Mouse (Mus musculus): ENCODE measurements around the gene Zfp970. TPM values are rescaled to one million over a fixed set of nuclear protein-coding genes. Genes with fewer than 3 reads are reported as not detected.
"Not testable (repeated sequence)": the region's sequence is repeated elsewhere in the genome, so short reads cannot be mapped to it uniquely, and the experiment has no call there.

Gene Zfp970
- polyA plus RNA-seq (2015; fragmentation: Nextera tagmentation; extraction: Ambion mirVana) = 19.8 and 20.2 TPM in 2 replicates

DNA sequence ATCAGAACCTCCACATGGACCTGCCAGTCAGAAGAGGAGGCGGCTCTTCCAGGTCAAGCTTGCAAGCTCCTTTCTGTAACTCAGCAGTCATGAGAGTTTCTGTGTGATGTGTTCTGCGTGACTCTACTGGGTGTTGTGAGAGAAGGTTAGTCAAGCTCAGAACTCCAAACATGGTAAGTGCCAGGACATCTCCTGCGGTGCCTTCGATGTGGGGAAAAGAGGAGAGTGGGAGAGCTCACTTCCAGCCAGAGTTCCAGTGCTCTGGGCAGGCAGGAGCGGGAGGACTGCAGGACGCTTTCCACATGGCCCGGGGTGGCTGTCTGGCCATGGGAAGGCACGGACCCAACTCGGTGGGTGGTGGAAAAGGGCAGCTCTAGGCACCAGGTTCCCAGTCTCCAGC lies at the start of gene Zfp970:
Zfp970 (plus strand) TSS at position 58 of the 400 bp plus-strand sequence.
- H3K4me1 ChIP-seq (replicated peaks; ENCODE audit: control insufficient read depth, insufficient read depth, low read length); H3K27ac ChIP-seq (ENCODE audit: low read length); H3K9me3 ChIP-seq (ENCODE audit: control insufficient read depth, low read length); H3K36me3 ChIP-seq (ENCODE audit: control insufficient read depth, insufficient read depth, low read length); H3K27me3 ChIP-seq (ENCODE audit: control insufficient read depth, insufficient read depth, low read depth, low read length); ATAC-seq (ENCODE audit: low read depth): not testable (repeated sequence)
- H3K4me3 ChIP-seq (ENCODE audit: low read length) = peak within 1 kb of the TSS; percentile 45
- WGBS = 11% methylated on average over 6 of the region's 9 CpGs
- peak within 1 kb of the TSS; percentile 45; the same call in 1 of the 2 replicates for H3K9ac ChIP-seq (ENCODE audit: low read length)
- H3K4me2 ChIP-seq (ENCODE audit: low read depth, low read length) = peak within 1 kb of the TSS; percentile 41

DNA sequence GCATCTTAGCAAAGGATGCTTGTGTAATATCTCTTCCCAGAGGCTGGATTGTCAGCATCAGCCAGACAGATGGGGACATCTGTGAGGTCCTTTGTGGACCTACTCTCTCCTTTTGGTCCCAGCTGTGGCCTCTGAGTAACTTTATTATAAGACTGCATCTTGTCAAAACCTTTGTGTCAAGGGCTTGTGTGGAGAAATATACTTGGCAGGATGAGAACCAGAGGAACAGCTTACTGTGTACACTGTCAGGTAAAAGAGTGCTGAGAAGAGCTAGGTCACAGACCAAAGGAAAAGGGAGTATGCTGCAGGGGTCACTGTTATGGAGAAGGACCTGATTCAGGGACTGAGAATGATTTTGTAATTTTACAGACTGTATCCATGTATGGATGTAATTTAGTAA lies 3.7 kb downstream of the Zfp970 start:
- not testable (repeated sequence) for ATAC-seq (ENCODE audit: low read depth); H3K27ac ChIP-seq (ENCODE audit: low read length); H3K9me3 ChIP-seq (ENCODE audit: control insufficient read depth, low read length); H3K4me2 ChIP-seq (ENCODE audit: low read depth, low read length); H3K4me3 ChIP-seq (ENCODE audit: low read length); H3K4me1 ChIP-seq (replicated peaks; ENCODE audit: control insufficient read depth, insufficient read depth, low read length); H3K36me3 ChIP-seq (ENCODE audit: control insufficient read depth, insufficient read depth, low read length); H3K9ac ChIP-seq (ENCODE audit: low read length); H3K27me3 ChIP-seq (ENCODE audit: control insufficient read depth, insufficient read depth, low read depth, low read length)

DNA sequence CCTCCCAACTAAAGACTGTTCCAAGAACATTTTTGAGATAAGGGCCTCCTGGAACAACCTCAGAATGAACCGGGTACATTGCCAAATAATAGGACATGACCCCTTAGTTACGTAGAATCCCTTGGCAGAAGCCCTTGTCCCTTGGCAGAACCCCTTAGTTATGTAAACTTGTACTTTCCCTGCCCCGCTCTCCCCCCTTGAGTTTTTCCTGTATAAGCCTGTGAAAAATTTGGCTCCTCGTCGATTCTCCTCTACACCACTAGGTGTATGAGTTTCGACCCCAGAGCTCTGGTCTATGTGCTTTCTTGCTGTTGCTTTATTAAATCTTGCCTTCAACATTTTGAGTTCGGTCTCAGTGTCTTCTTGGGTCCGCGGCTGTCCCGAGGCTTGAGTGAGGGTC lies 7.7 kb downstream of the Zfp970 start:
- not testable (repeated sequence) for ATAC-seq (ENCODE audit: low read depth); H3K9me3 ChIP-seq (ENCODE audit: control insufficient read depth, low read length); H3K4me3 ChIP-seq (ENCODE audit: low read length); H3K4me2 ChIP-seq (ENCODE audit: low read depth, low read length); H3K27me3 ChIP-seq (ENCODE audit: control insufficient read depth, insufficient read depth, low read depth, low read length); H3K36me3 ChIP-seq (ENCODE audit: control insufficient read depth, insufficient read depth, low read length); H3K27ac ChIP-seq (ENCODE audit: low read length); H3K4me1 ChIP-seq (replicated peaks; ENCODE audit: control insufficient read depth, insufficient read depth, low read length); H3K9ac ChIP-seq (ENCODE audit: low read length)
- WGBS = 57% methylated on average over 6 of the region's 10 CpGs

DNA sequence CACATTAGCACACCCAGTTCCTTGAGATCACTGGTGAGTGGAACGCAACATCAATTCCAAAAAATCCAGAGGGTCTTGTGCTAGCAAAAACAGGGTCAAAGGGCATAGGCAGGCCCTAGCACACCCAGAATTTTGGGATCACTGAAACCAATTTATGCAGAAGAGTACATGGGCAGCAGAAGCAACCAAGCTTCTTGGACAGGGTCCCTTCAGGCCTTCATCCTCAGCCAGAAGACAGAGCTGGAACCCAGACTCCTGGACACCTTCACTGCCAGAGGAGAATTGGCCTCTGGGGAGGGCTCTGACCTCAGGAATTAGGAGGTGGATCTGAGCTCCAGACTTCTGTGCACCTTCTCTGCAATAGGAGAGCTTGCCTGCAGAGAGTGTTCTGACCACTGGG lies 17.4 kb downstream of the Zfp970 start:
- not testable (repeated sequence) for H3K9ac ChIP-seq (ENCODE audit: low read length); ATAC-seq (ENCODE audit: low read depth); H3K4me3 ChIP-seq (ENCODE audit: low read length); H3K4me1 ChIP-seq (replicated peaks; ENCODE audit: control insufficient read depth, insufficient read depth, low read length); H3K4me2 ChIP-seq (ENCODE audit: low read depth, low read length); H3K36me3 ChIP-seq (ENCODE audit: control insufficient read depth, insufficient read depth, low read length); H3K27me3 ChIP-seq (ENCODE audit: control insufficient read depth, insufficient read depth, low read depth, low read length); H3K9me3 ChIP-seq (ENCODE audit: control insufficient read depth, low read length); H3K27ac ChIP-seq (ENCODE audit: low read length)
- 91% methylated on average over 1 of the region's 1 CpGs for WGBS

DNA sequence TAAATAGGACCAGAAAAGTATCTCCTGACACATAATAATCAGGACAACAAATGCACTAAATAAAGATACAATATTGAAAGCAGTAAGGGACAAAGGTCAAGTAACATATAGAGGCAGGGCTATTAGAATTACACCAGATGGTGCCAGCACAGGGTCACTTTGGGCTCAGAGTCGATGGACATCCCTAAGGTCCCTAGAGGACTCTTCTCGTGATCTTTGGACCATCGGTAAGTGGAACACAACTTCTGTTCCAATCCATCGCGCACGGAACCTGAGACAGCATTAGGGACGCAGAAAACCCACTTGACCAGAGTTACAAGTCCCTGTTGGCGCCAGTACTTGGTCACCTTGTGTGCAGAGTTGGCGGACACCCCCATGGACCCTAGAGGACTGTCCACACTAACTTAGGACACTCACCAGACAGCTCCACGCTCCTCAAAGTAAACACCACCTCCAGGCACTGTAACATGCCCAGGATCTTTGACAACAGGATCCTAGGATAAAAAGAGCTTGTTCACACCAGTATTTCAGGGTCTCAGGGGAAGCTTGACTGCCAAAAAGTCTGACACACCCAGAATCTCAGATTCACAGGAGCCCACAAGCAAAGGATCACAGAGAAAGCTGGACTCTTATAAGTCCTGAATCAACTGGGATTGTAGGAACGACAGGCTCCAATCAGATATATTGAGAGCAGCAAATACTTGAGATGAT lies 18.9 kb downstream of the Zfp970 start:
- not testable (repeated sequence) for ATAC-seq (ENCODE audit: low read depth); H3K27ac ChIP-seq (ENCODE audit: low read length); H3K27me3 ChIP-seq (ENCODE audit: control insufficient read depth, insufficient read depth, low read depth, low read length); H3K4me1 ChIP-seq (replicated peaks; ENCODE audit: control insufficient read depth, insufficient read depth, low read length); H3K9ac ChIP-seq (ENCODE audit: low read length); H3K9me3 ChIP-seq (ENCODE audit: control insufficient read depth, low read length); H3K36me3 ChIP-seq (ENCODE audit: control insufficient read depth, insufficient read depth, low read length); H3K4me3 ChIP-seq (ENCODE audit: low read length); H3K4me2 ChIP-seq (ENCODE audit: low read depth, low read length)
- WGBS = 85% methylated on average over 11 of the region's 11 CpGs

DNA sequence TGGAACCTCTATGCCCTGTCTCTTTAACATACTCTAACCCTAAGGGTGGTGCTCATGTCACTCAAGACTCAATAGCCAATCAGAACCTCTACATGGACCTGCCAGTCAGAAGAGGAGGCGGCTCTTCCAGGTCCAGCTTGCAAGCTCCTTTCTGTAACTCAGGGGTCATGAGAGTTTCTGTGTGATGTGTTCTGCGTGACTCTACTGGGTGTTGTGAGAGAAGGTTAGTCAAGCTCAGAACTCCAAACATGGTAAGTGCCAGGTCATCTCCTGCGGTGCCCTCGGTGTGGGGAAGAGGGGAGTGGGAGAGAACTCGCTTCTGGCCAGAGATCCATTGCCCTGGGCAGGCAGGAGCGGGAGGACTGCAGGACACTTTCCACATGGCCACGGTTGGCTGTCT lies 33.5 kb downstream of the Zfp970 start, which contains the start of gene Gm14403:
Gm14403 (plus strand) TSS at position 149 of the 400 bp plus-strand sequence.
- H3K36me3 ChIP-seq (ENCODE audit: control insufficient read depth, insufficient read depth, low read length); H3K9me3 ChIP-seq (ENCODE audit: control insufficient read depth, low read length); H3K4me1 ChIP-seq (replicated peaks; ENCODE audit: control insufficient read depth, insufficient read depth, low read length); H3K27ac ChIP-seq (ENCODE audit: low read length); ATAC-seq (ENCODE audit: low read depth); H3K27me3 ChIP-seq (ENCODE audit: control insufficient read depth, insufficient read depth, low read depth, low read length): not testable (repeated sequence)
- Histone ChIP-seq H3K4me2 (ENCODE audit: low read depth, low read length) (peak within 1 kb of the TSS; percentile 46), H3K9ac (ENCODE audit: low read length) (peak within 1 kb of the TSS; percentile 41; the same call in 1 of the 2 replicates), H3K4me3 (ENCODE audit: low read length) (peak within 1 kb of the TSS; percentile 52)
- WGBS = 11% methylated on average over 7 of the region's 7 CpGs

DNA sequence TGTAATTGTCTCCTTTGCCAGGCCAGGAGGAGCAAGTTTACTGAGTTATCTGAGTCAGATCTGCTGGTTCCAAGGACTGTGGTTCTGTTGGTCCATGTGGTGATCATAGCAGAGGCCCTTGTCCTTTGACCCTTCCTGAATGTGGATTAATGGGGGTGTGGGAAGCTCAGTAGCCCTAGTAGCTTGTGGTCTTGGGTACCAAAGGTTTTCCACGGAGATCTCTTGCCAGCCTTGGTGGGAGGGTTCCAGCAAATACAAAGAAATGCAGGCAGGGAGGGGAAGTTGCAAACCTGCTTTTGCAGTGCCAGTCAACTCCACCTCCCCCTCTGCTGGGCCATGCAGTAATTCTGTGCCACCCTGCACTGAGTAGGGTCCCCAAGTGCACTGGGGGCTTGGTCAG lies 34.6 kb downstream of the Zfp970 start:
- not testable (repeated sequence) for H3K36me3 ChIP-seq (ENCODE audit: control insufficient read depth, insufficient read depth, low read length); H3K27ac ChIP-seq (ENCODE audit: low read length); H3K9me3 ChIP-seq (ENCODE audit: control insufficient read depth, low read length); H3K4me1 ChIP-seq (replicated peaks; ENCODE audit: control insufficient read depth, insufficient read depth, low read length); ATAC-seq (ENCODE audit: low read depth); H3K27me3 ChIP-seq (ENCODE audit: control insufficient read depth, insufficient read depth, low read depth, low read length); H3K4me3 ChIP-seq (ENCODE audit: low read length); H3K9ac ChIP-seq (ENCODE audit: low read length)
- WGBS = 38% methylated on average over 1 of the region's 1 CpGs
- peak overlapping the region; percentile 14; the same call in 1 of the 2 replicates for H3K4me2 ChIP-seq (ENCODE audit: low read depth, low read length)

DNA sequence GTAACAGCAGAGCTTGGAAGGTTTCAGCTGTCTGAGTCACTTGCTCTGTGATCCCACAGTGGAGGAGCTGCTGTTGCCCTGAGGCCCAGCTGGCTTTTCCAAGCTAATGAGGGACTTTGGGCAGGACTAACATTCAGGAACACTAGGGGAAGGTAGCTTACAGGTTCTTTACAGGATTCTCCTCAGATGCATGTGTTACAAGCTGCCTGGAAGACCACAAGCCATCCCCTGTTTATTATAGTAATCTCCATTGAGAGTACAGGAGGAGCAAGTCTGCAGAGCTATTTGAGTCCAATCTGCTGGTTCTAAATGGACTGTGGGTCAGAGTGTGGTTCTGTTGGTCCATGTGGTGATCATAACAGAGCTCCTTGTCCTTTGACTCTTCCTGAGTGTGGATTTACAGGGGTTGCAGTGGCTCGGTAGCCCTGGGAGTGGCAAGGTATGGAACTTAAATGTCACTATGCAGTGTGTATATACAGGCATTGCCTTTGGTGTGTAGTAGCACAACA lies 40.7 kb downstream of the Zfp970 start:
- not testable (repeated sequence) for H3K9me3 ChIP-seq (ENCODE audit: control insufficient read depth, low read length); H3K27me3 ChIP-seq (ENCODE audit: control insufficient read depth, insufficient read depth, low read depth, low read length); ATAC-seq (ENCODE audit: low read depth); H3K27ac ChIP-seq (ENCODE audit: low read length); H3K36me3 ChIP-seq (ENCODE audit: control insufficient read depth, insufficient read depth, low read length); H3K4me3 ChIP-seq (ENCODE audit: low read length); H3K9ac ChIP-seq (ENCODE audit: low read length); H3K4me2 ChIP-seq (ENCODE audit: low read depth, low read length); H3K4me1 ChIP-seq (replicated peaks; ENCODE audit: control insufficient read depth, insufficient read depth, low read length)
- 93% methylated on average over 1 of the region's 1 CpGs for WGBS

DNA sequence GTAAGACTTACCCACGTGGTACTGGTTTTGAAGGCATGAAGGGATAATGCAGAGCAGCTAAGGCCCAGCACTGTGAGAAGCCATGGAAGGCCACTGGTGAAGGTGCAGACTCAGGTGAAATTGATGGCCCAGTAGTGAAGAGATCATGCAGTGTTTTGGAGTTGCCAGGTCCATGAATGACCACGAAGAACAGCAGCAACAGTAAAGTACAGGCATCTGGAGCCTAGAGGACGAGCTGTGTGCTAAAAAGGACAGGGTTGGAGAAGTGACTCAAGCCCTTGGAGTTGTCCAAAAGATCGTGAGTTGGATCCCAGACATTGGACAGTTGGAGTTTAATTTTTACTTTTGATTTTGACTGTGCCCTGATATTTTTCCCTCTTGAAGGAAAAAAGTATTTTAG lies 46.8 kb downstream of the Zfp970 start:
- not testable (repeated sequence) for H3K4me2 ChIP-seq (ENCODE audit: low read depth, low read length); H3K27me3 ChIP-seq (ENCODE audit: control insufficient read depth, insufficient read depth, low read depth, low read length); H3K27ac ChIP-seq (ENCODE audit: low read length); H3K9ac ChIP-seq (ENCODE audit: low read length); H3K4me3 ChIP-seq (ENCODE audit: low read length); H3K36me3 ChIP-seq (ENCODE audit: control insufficient read depth, insufficient read depth, low read length); H3K9me3 ChIP-seq (ENCODE audit: control insufficient read depth, low read length); H3K4me1 ChIP-seq (replicated peaks; ENCODE audit: control insufficient read depth, insufficient read depth, low read length); ATAC-seq (ENCODE audit: low read depth)
- WGBS = 59% methylated on average over 4 of the region's 4 CpGs

Data from lung, embryonic 16.5 days (tissue).